ENCODE assay signal across 35 mouse cellular contexts in genomic region chr4:93510771-93511170, GRCm38 (mm10).
DNase-seq lines count a peak whose midpoint lies in the region; ATAC-seq and TF ChIP-seq lines count a peak whose summit lies in the region.
"Had no signal": no experiment of that assay in that cellular context is flagged by ENCODE, and none has a peak within 500 bp of the region (broad histone marks: within the 10 kb centered on the region; RNA-seq: fewer than 3 reads in every experiment).

No protein-coding gene starts in this region.

- ATAC-seq in liver, embryonic 14.5 days (ENCODE audit: insufficient read depth), result no peak
- no peak for ATAC-seq in liver, postnatal 0 days
- peak; percentile 62; the same call in 1 of the 2 replicates for ATAC-seq in G1E (ENCODE audit: extremely low read depth, insufficient number of reproducible peaks, low FRiP score, poor library complexity, severe bottlenecking)
- ATAC-seq in granulocyte monocyte progenitor cell, adult 5-6 weeks (replicated peaks; ENCODE audit: poor library complexity, severe bottlenecking), result peak; percentile 100
- peak; percentile 94 for ATAC-seq in monocyte, adult 5-6 weeks (replicated peaks; ENCODE audit: insufficient number of reproducible peaks, low FRiP score, low TSS enrichment, poor library complexity, severe bottlenecking)
- ATAC-seq: CD4-positive, CD25-positive, alpha-beta regulatory T cell, adult 4 months; forebrain, embryonic 14.5 days; inflammation-experienced regulatory T-cells, adult 6 months; midbrain, embryonic 15.5 days; Patski had no signal

- TF ChIP-seq EP300 in liver, embryonic 14.5 days (IDR thresholded peaks at IDR 0.05; ENCODE audit: low read depth), result 0 out of 2 replicates have a peak, but pooled peaks have one; percentile 13
- no peak for TF ChIP-seq EP300 in liver, postnatal 0 days (IDR thresholded peaks at IDR 0.05; ENCODE audit: low read depth)

- H3K27me3 ChIP-seq in liver, embryonic 14.5 days (ENCODE audit: control insufficient read depth, insufficient read depth, low read length), result no peaks in the 10 kb centered on the region
- H3K27me3 ChIP-seq in liver, postnatal 0 days (ENCODE audit: insufficient read depth, low read length), result no peaks in the 10 kb centered on the region
- H3K27me3 ChIP-seq in G1E (ENCODE audit: insufficient read depth, low read length), result no peaks in the 10 kb centered on the region
- H3K27me3 ChIP-seq: embryonic facial prominence, embryonic 12.5 days; heart, embryonic 15.5 days; limb, embryonic 15.5 days; lung, embryonic 15.5 days; midbrain, embryonic 15.5 days; neural tube, embryonic 12.5 days had no signal

- no peak overlapping the region for H3K27ac ChIP-seq in liver, embryonic 14.5 days
- H3K27ac ChIP-seq in liver, postnatal 0 days (ENCODE audit: low read depth), result no peak overlapping the region
- H3K27ac ChIP-seq: embryonic facial prominence, embryonic 12.5 days; heart, embryonic 10.5 days; heart, embryonic 15.5 days; hindbrain, embryonic 14.5 days; kidney, postnatal 0 days; limb, embryonic 10.5 days; limb, embryonic 15.5 days; lung, embryonic 15.5 days; midbrain, embryonic 10.5 days; midbrain, embryonic 15.5 days; neural tube, embryonic 12.5 days had no signal

- no peak overlapping the region for H3K9ac ChIP-seq in liver, embryonic 14.5 days (replicated peaks)
- no peak overlapping the region for H3K9ac ChIP-seq in liver, postnatal 0 days (replicated peaks)
- H3K9ac ChIP-seq: embryonic facial prominence, embryonic 12.5 days; heart, embryonic 15.5 days; hindbrain, embryonic 14.5 days; limb, embryonic 15.5 days; lung, embryonic 15.5 days; midbrain, embryonic 15.5 days; neural tube, embryonic 12.5 days had no signal

- H3K36me3 ChIP-seq in liver, embryonic 14.5 days (replicated peaks; ENCODE audit: control insufficient read depth, insufficient read depth, low read depth), result no peaks in the 10 kb centered on the region
- no peaks in the 10 kb centered on the region for H3K36me3 ChIP-seq in liver, postnatal 0 days (replicated peaks; ENCODE audit: insufficient read depth, low read length)
- H3K36me3 ChIP-seq in G1E (replicated peaks), result no peaks in the 10 kb centered on the region
- H3K36me3 ChIP-seq: embryonic facial prominence, embryonic 12.5 days; heart, embryonic 10.5 days; heart, embryonic 15.5 days; limb, embryonic 10.5 days; limb, embryonic 15.5 days; lung, embryonic 15.5 days; midbrain, embryonic 10.5 days; midbrain, embryonic 15.5 days; neural tube, embryonic 12.5 days had no signal

- 8% methylated on average over 1 of the region's 1 CpGs for WGBS in liver, embryonic 14.5 days (ENCODE audit: insufficient replicate concordance)
- 8% methylated on average over 1 of the region's 1 CpGs for WGBS in liver, postnatal 0 days (ENCODE audit: insufficient replicate concordance)

- H3K4me3 ChIP-seq in liver, embryonic 14.5 days (ENCODE audit: insufficient read depth in 1 of 2, low read depth in 2 of 2, low read length in 2 of 2), result no peak overlapping the region
- no peak overlapping the region for H3K4me3 ChIP-seq in liver, postnatal 0 days (ENCODE audit: low read depth, low read length)
- H3K4me3 ChIP-seq in G1E (ENCODE audit: low read depth, low read length), result no peak overlapping the region
- H3K4me3 ChIP-seq: embryonic facial prominence, embryonic 12.5 days; heart, embryonic 10.5 days; heart, embryonic 15.5 days; limb, embryonic 10.5 days; limb, embryonic 15.5 days; lung, embryonic 15.5 days; midbrain, embryonic 10.5 days; midbrain, embryonic 15.5 days; myocyte; neural tube, embryonic 12.5 days had no signal

- H3K4me2 ChIP-seq in liver, embryonic 14.5 days (ENCODE audit: low read depth), result no peak overlapping the region
- H3K4me2 ChIP-seq in liver, postnatal 0 days (ENCODE audit: low read depth, low read length), result no peak overlapping the region
- H3K4me2 ChIP-seq: embryonic facial prominence, embryonic 12.5 days; heart, embryonic 15.5 days; hindbrain, embryonic 14.5 days; limb, embryonic 15.5 days; lung, embryonic 15.5 days; midbrain, embryonic 15.5 days; neural tube, embryonic 12.5 days had no signal

- no peaks in the 10 kb centered on the region for H3K9me3 ChIP-seq in liver, embryonic 14.5 days (ENCODE audit: control insufficient read depth, low read length)
- no peaks in the 10 kb centered on the region for H3K9me3 ChIP-seq in liver, postnatal 0 days (ENCODE audit: low read length)
- H3K9me3 ChIP-seq in G1E (replicated peaks), result no peaks in the 10 kb centered on the region
- H3K9me3 ChIP-seq: embryonic facial prominence, embryonic 12.5 days; heart, embryonic 10.5 days; heart, embryonic 15.5 days; limb, embryonic 10.5 days; limb, embryonic 15.5 days; lung, embryonic 15.5 days; midbrain, embryonic 10.5 days; midbrain, embryonic 15.5 days; neural tube, embryonic 12.5 days had no signal

- no peak for TF ChIP-seq CTCF in liver, embryonic 14.5 days (IDR thresholded peaks at IDR 0.05; ENCODE audit: low read depth)
- TF ChIP-seq CTCF in liver, postnatal 0 days (IDR thresholded peaks at IDR 0.05; ENCODE audit: low read depth), result no peak
- no peak for TF ChIP-seq CTCF in G1E (IDR thresholded peaks at IDR 0.05; ENCODE audit: low read depth, low read length)

- no peak for DNase-seq in liver, embryonic 14.5 days (ENCODE audit: low read depth in 3 of 3, low spot score in 3 of 3)
- DNase-seq in liver, postnatal 0 days, result no peak
- DNase-seq in G1E (ENCODE audit: low spot score), result no peak
- DNase-seq in urinary bladder, postnatal 14 days (ENCODE audit: low spot score), result no peak
- DNase-seq in right cerebral cortex, postnatal 4 days, result no peak
- DNase-seq in thymus, adult 18-20 months, result no peak
- DNase-seq: adrenal gland, postnatal 10 days; cerebellum, adult 11 months; cerebellum, adult 9-10 months; cerebellum, postnatal 36 days; embryo, embryonic 11 days; gastrocnemius, postnatal 14 days; heart, adult 11 months; heart, postnatal 4 days; kidney, adult 11 months; lung, postnatal 4 days; thymus, postnatal 36 days had no signal

- no peaks in the 10 kb centered on the region for H3K4me1 ChIP-seq in liver, embryonic 14.5 days (replicated peaks; ENCODE audit: control insufficient read depth in 2 of 2, insufficient read depth in 2 of 2, low read length in 1 of 2)
- no peaks in the 10 kb centered on the region for H3K4me1 ChIP-seq in liver, postnatal 0 days (ENCODE audit: insufficient read depth)
- peaks cover 15% of the 10 kb centered on the region for H3K4me1 ChIP-seq in G1E (ENCODE audit: insufficient read depth, low read depth, low read length)
- H3K4me1 ChIP-seq: embryonic facial prominence, embryonic 12.5 days; heart, embryonic 10.5 days; heart, embryonic 15.5 days; limb, embryonic 10.5 days; limb, embryonic 15.5 days; lung, embryonic 15.5 days; midbrain, embryonic 10.5 days; midbrain, embryonic 15.5 days; neural tube, embryonic 12.5 days had no signal

Comparison
In these comparisons a context has a peak if more than half of its experiments do, and no peak if none do; other contexts are left out.
1. ATAC-seq: peak in G1E (single experiment), granulocyte monocyte progenitor cell, adult 5-6 weeks (single experiment) and monocyte, adult 5-6 weeks (single experiment); none in liver, embryonic 14.5 days (single experiment) and liver, postnatal 0 days (single experiment).